Mouse (Mus musculus): ENCODE results near the gene Vcam1.

Vcam1 gene

DNA sequence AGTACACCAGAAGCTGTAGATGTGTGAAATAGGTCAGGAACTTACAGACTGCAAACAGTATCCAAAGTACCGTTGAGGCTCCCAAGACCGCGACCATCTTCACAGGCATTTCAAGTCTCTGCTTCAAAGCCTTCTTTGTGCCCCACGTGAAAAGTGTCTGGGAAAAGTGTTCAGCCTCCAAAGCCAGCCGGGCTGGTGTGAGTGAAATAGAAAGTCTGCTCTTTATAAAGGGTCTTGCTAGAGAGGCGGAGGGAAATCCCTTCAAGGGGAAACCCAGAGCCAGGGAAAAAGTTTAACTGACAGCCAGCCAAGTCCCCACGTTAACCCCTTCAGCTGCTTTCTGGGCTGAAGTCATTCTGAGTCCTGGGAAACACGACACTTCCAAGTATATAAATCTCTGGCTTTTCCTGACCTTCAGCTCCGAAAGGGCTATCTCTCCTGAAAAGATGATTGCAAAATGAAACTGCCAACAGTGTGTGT is at the start of gene Vcam1:
Gene Vcam1, minus strand, starts transcription at position 430 of the 480 bp plus-strand sequence.
- in situ Hi-C loops (cut with MboI; ENCODE audit: low pct_unique_long_range_greater_than_20kb in 1 of 2, low sequenced_read_pairs in 2 of 2, unreplicated experiment in 1 of 2) = no loop called here

- in situ Hi-C loops (cut with MboI; ENCODE audit: low pct_unique_long_range_greater_than_20kb in 1 of 2, low sequenced_read_pairs in 2 of 2, unreplicated experiment in 1 of 2) = no loop called here
These were observed 45.6 kb upstream of the Vcam1 start for GRCm38 (mm10) chr3:116175106-116175505.

GRCm38 (mm10) chr3:116171461-116171860 is 42.0 kb upstream of the Vcam1 start:
- in situ Hi-C loops (cut with MboI; ENCODE audit: low pct_unique_long_range_greater_than_20kb in 1 of 2, low sequenced_read_pairs in 2 of 2, unreplicated experiment in 1 of 2) = no loop called here

GRCm38 (mm10) chr3:116168056-116168455 is 38.6 kb upstream of the Vcam1 start:
- in situ Hi-C loops (cut with MboI; ENCODE audit: low pct_unique_long_range_greater_than_20kb in 1 of 2, low sequenced_read_pairs in 2 of 2, unreplicated experiment in 1 of 2) = no loop called here

GRCm38 (mm10) chr3:116166296-116166695 is 36.8 kb upstream of the Vcam1 start:
- in situ Hi-C loops (cut with MboI; ENCODE audit: low pct_unique_long_range_greater_than_20kb in 1 of 2, low sequenced_read_pairs in 2 of 2, unreplicated experiment in 1 of 2) = no loop called here

DNA sequence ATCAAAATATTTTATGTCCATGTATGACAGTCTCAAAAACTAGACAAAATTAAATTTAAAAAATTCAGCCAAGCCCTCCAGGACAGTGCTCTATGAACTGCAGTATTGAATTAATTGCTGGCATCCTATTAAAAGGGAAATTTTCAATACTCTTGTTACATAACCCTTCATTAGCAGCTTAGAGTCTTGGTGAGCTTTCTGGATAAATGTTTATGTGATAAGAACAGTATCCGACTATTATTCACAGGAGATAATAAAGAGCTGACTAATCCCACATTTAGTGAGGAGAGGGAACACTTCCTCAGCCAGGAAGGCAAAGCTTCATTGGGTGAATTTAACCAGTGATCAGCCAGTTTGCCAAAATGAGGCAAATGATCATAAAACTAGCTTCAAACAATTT is 35.5 kb upstream of the Vcam1 start:
- in situ Hi-C loops (cut with MboI; ENCODE audit: low pct_unique_long_range_greater_than_20kb in 1 of 2, low sequenced_read_pairs in 2 of 2, unreplicated experiment in 1 of 2) = no loop called here

GRCm38 (mm10) chr3:116163517-116163916 is 34.0 kb upstream of the Vcam1 start:
- in situ Hi-C loops (cut with MboI; ENCODE audit: low pct_unique_long_range_greater_than_20kb in 1 of 2, low sequenced_read_pairs in 2 of 2, unreplicated experiment in 1 of 2) = no loop called here

- in situ Hi-C loops (cut with MboI; ENCODE audit: low pct_unique_long_range_greater_than_20kb in 1 of 2, low sequenced_read_pairs in 2 of 2, unreplicated experiment in 1 of 2) = no loop called here
These were observed 32.7 kb upstream of the Vcam1 start for GRCm38 (mm10) chr3:116162097-116162666.

- in situ Hi-C loops (cut with MboI; ENCODE audit: low pct_unique_long_range_greater_than_20kb in 1 of 2, low sequenced_read_pairs in 2 of 2, unreplicated experiment in 1 of 2) = no loop called here
These were observed 29.9 kb upstream of the Vcam1 start for GRCm38 (mm10) chr3:116159376-116159775.

DNA sequence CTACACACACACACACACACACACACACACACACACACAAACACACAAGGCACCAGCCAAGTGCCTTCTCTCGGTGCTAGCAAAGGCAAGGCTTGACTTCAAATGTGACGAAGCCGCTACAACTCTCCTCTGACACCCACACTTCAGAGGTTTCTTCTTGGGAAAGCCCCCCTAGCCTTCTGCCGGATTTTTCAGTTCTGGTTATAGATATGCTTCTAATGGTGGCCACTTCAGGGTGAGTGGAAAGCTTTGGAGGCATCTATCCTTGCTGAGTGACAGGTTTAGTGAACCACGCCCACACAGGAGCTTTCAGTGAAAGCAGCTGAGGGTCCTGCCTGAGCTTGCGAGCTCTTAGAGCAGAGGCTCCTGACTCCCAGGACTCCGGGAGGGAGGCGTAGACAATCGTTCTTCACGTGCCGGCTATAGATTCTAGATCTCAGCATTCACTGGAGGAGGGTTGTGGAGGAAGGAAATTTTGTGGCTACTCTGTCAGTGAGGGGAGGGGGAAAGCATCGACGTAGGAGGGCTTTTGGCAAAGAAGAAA is 28.0 kb upstream of the Vcam1 start:
- in situ Hi-C loops (cut with MboI; ENCODE audit: low pct_unique_long_range_greater_than_20kb in 1 of 2, low sequenced_read_pairs in 2 of 2, unreplicated experiment in 1 of 2) = no loop called here

DNA sequence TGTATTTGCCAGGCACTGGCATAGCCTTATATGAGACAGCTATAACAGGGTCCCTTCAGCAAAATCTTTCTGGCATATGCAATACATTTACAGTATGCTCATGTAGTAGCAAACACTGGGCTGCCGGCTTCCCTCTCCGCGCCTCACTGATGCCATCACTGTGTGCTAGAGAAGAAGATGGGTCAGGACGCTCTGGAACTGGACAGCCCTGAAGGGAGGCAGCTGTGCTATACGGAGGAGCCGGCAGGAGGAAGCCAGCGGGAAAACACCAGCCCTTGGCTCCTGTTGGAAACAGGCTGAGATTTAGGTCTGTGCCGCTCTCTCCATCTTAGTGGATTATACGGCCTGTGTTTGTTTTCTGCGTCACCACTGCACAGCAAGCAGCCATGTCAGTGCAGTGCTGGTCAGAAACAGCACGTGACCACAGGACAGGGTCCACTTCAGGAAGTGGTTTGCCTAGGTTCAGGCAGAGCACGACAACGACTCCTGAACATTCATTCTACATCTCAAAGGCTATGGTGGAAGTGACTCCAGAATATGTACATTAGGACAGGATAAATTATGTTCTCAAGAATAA is 20.7 kb upstream of the Vcam1 start:
- in situ Hi-C loops (cut with MboI; ENCODE audit: low pct_unique_long_range_greater_than_20kb in 1 of 2, low sequenced_read_pairs in 2 of 2, unreplicated experiment in 1 of 2) = no loop called here

GRCm38 (mm10) chr3:116149096-116149495 is 19.6 kb upstream of the Vcam1 start:
- in situ Hi-C loops (cut with MboI; ENCODE audit: low pct_unique_long_range_greater_than_20kb in 1 of 2, low sequenced_read_pairs in 2 of 2, unreplicated experiment in 1 of 2) = no loop called here

DNA sequence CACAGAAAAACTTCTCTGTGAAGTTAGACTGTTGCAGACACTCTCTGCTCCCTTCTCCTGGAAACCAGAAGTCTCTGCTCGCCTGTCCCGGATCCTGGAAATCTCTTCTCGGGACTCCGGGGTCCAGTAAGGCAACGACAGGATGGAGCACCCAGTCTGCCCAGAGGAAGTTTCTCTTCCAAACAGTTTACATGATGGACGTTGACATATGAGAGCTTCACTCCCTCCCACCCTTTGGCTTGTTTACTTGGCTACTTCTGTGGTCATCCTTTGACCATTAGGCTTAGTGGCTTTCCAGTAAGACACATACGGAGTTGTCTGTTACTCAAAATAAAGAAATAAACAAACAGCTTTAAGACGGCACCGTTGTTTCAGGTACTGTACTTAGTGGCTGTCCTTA is 19.2 kb upstream of the Vcam1 start:
- in situ Hi-C loops (cut with MboI; ENCODE audit: low pct_unique_long_range_greater_than_20kb in 1 of 2, low sequenced_read_pairs in 2 of 2, unreplicated experiment in 1 of 2) = no loop called here

GRCm38 (mm10) chr3:116141226-116141625 is 11.7 kb upstream of the Vcam1 start:
- in situ Hi-C loops (cut with MboI; ENCODE audit: low pct_unique_long_range_greater_than_20kb in 1 of 2, low sequenced_read_pairs in 2 of 2, unreplicated experiment in 1 of 2) = no loop called here

GRCm38 (mm10) chr3:116139000-116139399 is 9.5 kb upstream of the Vcam1 start:
- in situ Hi-C loops (cut with MboI; ENCODE audit: low pct_unique_long_range_greater_than_20kb in 1 of 2, low sequenced_read_pairs in 2 of 2, unreplicated experiment in 1 of 2) = no loop called here

GRCm38 (mm10) chr3:116138081-116138480 is 8.6 kb upstream of the Vcam1 start:
- in situ Hi-C loops (cut with MboI; ENCODE audit: low pct_unique_long_range_greater_than_20kb in 1 of 2, low sequenced_read_pairs in 2 of 2, unreplicated experiment in 1 of 2) = no loop called here

DNA sequence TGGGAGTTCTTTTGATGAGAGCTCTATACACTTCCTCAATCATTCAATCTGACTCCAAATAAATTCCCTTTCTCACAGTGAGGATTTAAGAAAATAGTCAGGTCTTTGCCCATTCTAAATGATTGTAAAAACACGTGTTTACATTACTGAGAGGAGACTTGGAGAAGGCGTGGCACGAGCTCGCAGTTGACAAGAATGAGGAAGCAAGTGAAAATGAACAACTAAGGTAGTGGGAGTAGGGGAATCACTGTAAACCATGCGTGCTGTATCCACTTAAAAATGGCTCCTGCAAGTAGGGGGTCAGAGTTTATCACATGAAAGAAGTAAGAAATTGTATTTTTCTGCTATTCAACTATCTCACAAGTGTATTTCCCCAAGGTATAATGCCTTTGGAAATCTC is 3.9 kb upstream of the Vcam1 start:
- in situ Hi-C loops (cut with MboI; ENCODE audit: low pct_unique_long_range_greater_than_20kb in 1 of 2, low sequenced_read_pairs in 2 of 2, unreplicated experiment in 1 of 2) = no loop called here

DNA sequence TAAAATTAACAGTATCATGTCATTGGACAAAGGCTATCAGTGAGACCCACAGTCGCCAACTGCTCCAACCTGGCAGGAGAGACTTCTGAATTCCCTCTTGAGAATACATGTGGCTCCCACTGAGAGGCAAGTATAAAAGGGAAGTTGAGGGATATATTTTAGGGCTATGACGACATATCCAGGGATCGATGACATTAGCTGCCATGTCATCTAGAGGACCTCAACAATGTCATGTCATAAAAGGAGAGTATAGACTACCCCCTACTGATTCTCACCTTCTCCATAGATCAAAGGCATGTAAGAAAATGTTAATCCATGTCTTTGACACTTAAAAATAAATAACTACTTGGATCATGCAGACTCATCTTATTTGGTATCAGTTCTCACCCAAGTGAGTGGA is 1.2 kb upstream of the Vcam1 start:
- in situ Hi-C loops (cut with MboI; ENCODE audit: low pct_unique_long_range_greater_than_20kb in 1 of 2, low sequenced_read_pairs in 2 of 2, unreplicated experiment in 1 of 2) = no loop called here

DNA sequence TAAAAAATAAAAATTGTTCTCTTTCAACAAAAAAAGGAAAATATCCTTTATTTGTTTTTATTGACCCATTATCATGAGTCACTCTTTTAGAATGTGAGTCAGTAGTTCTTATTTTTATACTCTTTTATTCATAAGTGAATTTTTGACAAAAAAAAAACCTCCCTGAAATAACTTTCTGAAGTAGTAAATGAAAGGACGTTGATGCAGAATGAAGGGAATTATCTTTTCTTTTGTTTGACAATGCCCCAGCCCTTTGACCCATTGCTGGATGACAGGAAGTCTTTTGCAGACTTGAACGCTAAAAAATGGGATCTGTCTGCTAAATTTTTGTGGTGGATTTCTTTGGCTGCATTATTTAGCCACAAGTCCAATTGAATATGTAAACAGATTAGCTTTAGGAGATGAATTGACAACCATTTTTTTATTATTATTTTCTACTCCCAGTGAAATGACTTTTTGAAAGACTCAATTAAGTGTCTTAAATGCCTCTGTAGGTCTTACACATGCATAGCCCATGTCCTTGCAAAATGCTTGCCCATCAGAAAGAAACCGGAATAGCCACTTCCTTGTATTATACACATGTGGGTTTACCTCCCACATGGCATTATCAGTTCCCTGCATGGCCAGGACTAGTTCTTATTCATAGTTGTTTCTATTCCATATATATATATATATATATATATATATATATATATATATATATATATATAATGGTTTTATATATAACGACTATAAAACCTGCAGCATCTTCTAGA is 530 bp upstream of the Vcam1 start:
- in situ Hi-C loops (cut with MboI; ENCODE audit: low pct_unique_long_range_greater_than_20kb in 1 of 2, low sequenced_read_pairs in 2 of 2, unreplicated experiment in 1 of 2) = no loop called here

Measured in mouse embryonic stem cell (cell line).